Mouse (Mus musculus) myocyte (in vitro differentiated cells): ENCODE data around the gene Armc6. TPM values are rescaled to one million over a fixed set of nuclear protein-coding genes. Genes with fewer than 3 reads are reported as not detected.

Source experiments
- H3K27me3 ChIP-seq: one replicate; pipeline ENCODE4 v1.6.1; 2011; ENCODE audit not compliant: control insufficient read depth, insufficient read depth, insufficient read length
- H3K36me3 ChIP-seq: one replicate; pipeline ENCODE4 v1.6.1; 2011; ENCODE audit not compliant: control insufficient read depth, insufficient read depth
- H3K4me2 ChIP-seq: one replicate; pipeline ENCODE4 v1.6.1; 2011; ENCODE audit warnings: low read depth, control low read depth
- H3K4me3 ChIP-seq: one replicate; pipeline ENCODE4 v1.5.1; 2011; ENCODE audit warnings: mild to moderate bottlenecking, control low read depth, moderate library complexity
- H3K79me2 ChIP-seq: one replicate; pipeline ENCODE4 v1.6.1; 2011; ENCODE audit not compliant: control insufficient read depth, insufficient read depth
- H3ac ChIP-seq: one replicate; pipeline ENCODE4 v1.6.1; 2011; ENCODE audit not compliant: control insufficient read depth, insufficient read length
- CEBPB ChIP-seq: IDR thresholded peaks from 2 replicates; pipeline ENCODE4 v1.6.1; 2011; ENCODE audit warnings: mild to moderate bottlenecking, moderate library complexity; ENCODE audit not compliant: poor library complexity, insufficient read depth, severe bottlenecking
- E2F4 ChIP-seq: IDR thresholded peaks from one replicate; pipeline ENCODE4 v1.6.1; 2011; ENCODE audit warnings: mild to moderate bottlenecking, control low read depth, moderate library complexity; ENCODE audit not compliant: insufficient read depth
- MAX ChIP-seq: IDR thresholded peaks from one replicate; pipeline ENCODE4 v1.6.1; 2011; ENCODE audit warnings: low read depth, mild to moderate bottlenecking, control low read depth
- MYOD1 ChIP-seq, 3 experiments: IDR thresholded peaks; one replicate each; pipeline ENCODE4 v1.6.1; 2011; ENCODE audit warnings: control low read depth in 2 of 3, low read depth in 2 of 3, mild to moderate bottlenecking in 2 of 3, moderate library complexity in 1 of 3; ENCODE audit not compliant: insufficient read length in 2 of 3, control insufficient read depth in 1 of 3
- MYOG ChIP-seq, 3 experiments: IDR thresholded peaks; one replicate each; pipeline ENCODE4 v1.6.1; 2011; ENCODE audit warnings: control low read depth in 2 of 3, low read depth in 2 of 3, mild to moderate bottlenecking in 2 of 3; ENCODE audit not compliant: insufficient read length in 2 of 3, control insufficient read depth in 1 of 3, insufficient read depth in 1 of 3
- POLR2A ChIP-seq: IDR thresholded peaks from one replicate; pipeline ENCODE4 v1.6.1; 2011; ENCODE audit warnings: low read depth, mild to moderate bottlenecking, control low read depth, moderate library complexity; ENCODE audit not compliant: insufficient read length
- POLR2AphosphoS2 ChIP-seq: IDR thresholded peaks from one replicate; pipeline ENCODE4 v1.6.1; 2011; ENCODE audit warnings: low read depth, control low read depth; ENCODE audit not compliant: insufficient read length
- REST ChIP-seq: IDR thresholded peaks from one replicate; pipeline ENCODE4 v1.6.1; 2011; ENCODE audit warnings: mild to moderate bottlenecking, control low read depth, moderate library complexity; ENCODE audit not compliant: insufficient read depth, insufficient read length
- SRF ChIP-seq: IDR thresholded peaks from one replicate; pipeline ENCODE4 v1.6.1; 2011; ENCODE audit warnings: low read depth; ENCODE audit not compliant: control insufficient read depth, insufficient read length
- TCF12 ChIP-seq: IDR thresholded peaks from one replicate; pipeline ENCODE4 v1.6.1; 2011; ENCODE audit warnings: mild to moderate bottlenecking, control low read depth; ENCODE audit not compliant: poor library complexity, insufficient read depth, severe bottlenecking
- TCF3 ChIP-seq: IDR thresholded peaks from one replicate; pipeline ENCODE4 v1.6.1; 2011; ENCODE audit warnings: low read depth, control low read depth; ENCODE audit not compliant: insufficient read length
- USF1 ChIP-seq: IDR thresholded peaks from one replicate; pipeline ENCODE4 v1.6.1; 2011; ENCODE audit warnings: low read depth, mild to moderate bottlenecking, control low read depth, moderate library complexity
- polyA plus RNA-seq: library from polyadenylated mRNA; unstranded; fragments of >200 nt; fragmentation: generic; extraction: Trizol; gene quantifications from one replicate; pipeline ENCODE4 v1.2.1, GENCODE M21; 2012; ENCODE audit warnings: missing spikeins

The Armc6 gene
- polyA plus RNA-seq, 1 experiment = 35.4 TPM

- H3ac ChIP-seq = no peak overlapping the region
- H3K4me3 ChIP-seq = no peak overlapping the region
- H3K4me2 ChIP-seq = no peak overlapping the region
- no peaks in the 10 kb centered on the region for H3K27me3 ChIP-seq
- no peaks in the 10 kb centered on the region for H3K36me3 ChIP-seq
- H3K79me2 ChIP-seq = no peaks in the 10 kb centered on the region
- TF ChIP-seq USF1 (no peak), TCF12 (no peak), CEBPB (no peak), TCF3 (no peak)
Observed at GRCm38 (mm10) chr8:70194191-70194590, 40.1 kb downstream of the Armc6 start.

- Histone ChIP-seq H3K36me3 (no peaks in the 10 kb centered on the region), H3ac (no peak overlapping the region), H3K4me3 (no peak overlapping the region), H3K4me2 (no peak overlapping the region), H3K79me2 (no peaks in the 10 kb centered on the region), H3K27me3 (no peaks in the 10 kb centered on the region)
- TF ChIP-seq POLR2A = no peak
- no peak for TF ChIP-seq POLR2AphosphoS2
- no peak for TF ChIP-seq E2F4
Observed at GRCm38 (mm10) chr8:70193238-70193637, 41.0 kb downstream of the Armc6 start.

- H3ac ChIP-seq = no peak overlapping the region
- no peak overlapping the region for H3K4me2 ChIP-seq
- H3K79me2 ChIP-seq = no peaks in the 10 kb centered on the region
- no peaks in the 10 kb centered on the region for H3K36me3 ChIP-seq
- no peak overlapping the region for H3K4me3 ChIP-seq
- TF ChIP-seq POLR2AphosphoS2 (no peak), E2F4 (no peak), MYOG (IDR thresholded peaks at IDR 0.05; ENCODE audit: control insufficient read depth in 1 of 3, insufficient read depth in 1 of 3, insufficient read length in 2 of 3, low read depth in 2 of 3) (no peak), TCF3 (no peak), SRF (no peak)
- no peaks in the 10 kb centered on the region for H3K27me3 ChIP-seq
Observed at GRCm38 (mm10) chr8:70188707-70189106, 45.6 kb downstream of the Armc6 start.

- Histone ChIP-seq H3K4me3 (no peak overlapping the region), H3K27me3 (no peaks in the 10 kb centered on the region), H3ac (no peak overlapping the region), H3K4me2 (no peak overlapping the region), H3K79me2 (no peaks in the 10 kb centered on the region), H3K36me3 (peaks cover 5% of the 10 kb centered on the region)
- TF ChIP-seq POLR2A (no peak), MYOG (IDR thresholded peaks at IDR 0.05; ENCODE audit: control insufficient read depth in 1 of 3, insufficient read depth in 1 of 3, insufficient read length in 2 of 3, low read depth in 2 of 3) (no peak), SRF (no peak), TCF12 (no peak), MYOD1 (IDR thresholded peaks at IDR 0.05; ENCODE audit: control insufficient read depth in 1 of 3, insufficient read length in 2 of 3, low read depth in 2 of 3) (no peak), TCF3 (no peak), CEBPB (no peak), POLR2AphosphoS2 (no peak), E2F4 (no peak), REST (no peak), USF1 (no peak), MAX (no peak)
Observed at GRCm38 (mm10) chr8:70183194-70183593, 51.1 kb downstream of the Armc6 start.

GRCm38 (mm10) chr8:70181903-70182252 lies 52.4 kb downstream of the Armc6 start:
- no peaks in the 10 kb centered on the region for H3K79me2 ChIP-seq
- no peak overlapping the region for H3ac ChIP-seq
- H3K36me3 ChIP-seq = peaks cover 5% of the 10 kb centered on the region
- H3K4me2 ChIP-seq = no peak overlapping the region
- H3K27me3 ChIP-seq = no peaks in the 10 kb centered on the region
- H3K4me3 ChIP-seq = no peak overlapping the region
- TF ChIP-seq TCF3 = peak; percentile 90
- TF ChIP-seq USF1 = no peak
- TF ChIP-seq MYOD1 (IDR thresholded peaks at IDR 0.05; ENCODE audit: control insufficient read depth in 1 of 3, insufficient read length in 2 of 3, low read depth in 2 of 3) = peak in 2 of 3 experiments; percentile 94 to 97
- TF ChIP-seq MAX = no peak
- TF ChIP-seq TCF12 = peak; percentile 33
- no peak for TF ChIP-seq POLR2A
- TF ChIP-seq MYOG (IDR thresholded peaks at IDR 0.05; ENCODE audit: control insufficient read depth in 1 of 3, insufficient read depth in 1 of 3, insufficient read length in 2 of 3, low read depth in 2 of 3) = peak; percentile 55 to 98 (median 95)
